Mouse (Mus musculus) cerebellum, postnatal 25 days (tissue): ENCODE results near the gene Atoh8.

Experiments used
- DNase-seq, 2 experiments: peaks; one replicate each; pipeline ENCODE4 v3.0.0; 2021; ENCODE audit warnings: mixed read lengths in 2 of 2

Atoh8 gene

DNA sequence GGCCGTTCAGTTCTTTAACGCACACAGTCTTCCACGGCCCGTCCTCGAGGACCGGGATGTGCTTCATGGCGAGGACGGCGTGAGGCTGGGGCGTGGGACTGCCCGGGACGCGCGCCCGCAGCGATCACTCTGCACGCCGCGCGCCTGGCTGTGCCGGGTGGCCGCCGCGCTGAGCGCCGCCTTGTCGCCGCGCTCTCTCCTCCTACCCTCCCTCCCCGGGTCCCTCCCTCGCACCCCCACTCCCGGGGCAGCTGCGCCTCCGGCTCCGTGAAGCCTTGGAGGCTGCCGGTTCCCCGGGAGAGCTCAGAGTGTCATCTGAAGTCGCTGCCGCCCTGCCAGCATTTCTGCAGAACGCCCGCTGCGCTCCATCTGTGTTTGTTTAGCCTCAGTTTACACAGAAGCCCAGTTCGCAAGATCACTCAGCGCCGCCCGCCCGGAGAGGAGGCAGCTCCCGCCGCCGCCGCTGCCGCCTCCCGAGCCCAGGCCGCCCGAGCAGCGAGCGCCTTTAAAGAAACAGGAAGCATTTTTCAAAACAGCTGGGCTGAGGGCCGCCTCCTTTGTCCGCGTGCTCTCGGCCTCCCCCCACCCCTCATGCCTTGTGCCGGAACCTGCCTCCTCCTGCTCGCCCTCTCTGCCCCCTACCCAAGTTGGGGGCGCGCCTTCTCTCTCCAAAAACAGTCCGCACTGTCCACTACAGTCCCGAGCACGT is at the start of gene Atoh8:
TSS of gene Atoh8 (minus strand) at position 480 of the 709 bp plus-strand sequence.
- peak; percentile 85 for DNase-seq

- DNase-seq = peak; percentile 38 to 71
Observed at GRCm38 (mm10) chr6:72283914-72284313, 48.5 kb upstream of the Atoh8 start.

- no peak for DNase-seq
Observed at GRCm38 (mm10) chr6:72280410-72280998, 45.1 kb upstream of the Atoh8 start.

DNA sequence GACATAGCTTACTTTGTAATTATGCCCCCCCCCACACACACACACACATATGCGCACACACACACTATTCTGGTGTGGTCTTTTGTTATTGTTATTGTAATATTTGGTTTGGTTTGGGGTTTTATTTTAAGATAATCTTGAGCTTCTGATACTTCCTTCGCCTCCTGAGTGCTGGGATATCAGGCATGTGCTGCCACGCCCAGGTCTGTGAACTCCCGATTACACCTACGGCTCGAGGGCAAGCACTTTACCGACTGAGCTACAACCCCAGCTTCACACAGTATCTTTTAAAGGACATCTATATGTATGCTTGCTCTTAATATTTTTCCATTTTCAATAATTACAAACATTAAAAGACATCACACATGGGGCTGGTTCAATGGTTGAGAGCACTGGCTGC is 44.1 kb upstream of the Atoh8 start:
- no peak for DNase-seq

DNA sequence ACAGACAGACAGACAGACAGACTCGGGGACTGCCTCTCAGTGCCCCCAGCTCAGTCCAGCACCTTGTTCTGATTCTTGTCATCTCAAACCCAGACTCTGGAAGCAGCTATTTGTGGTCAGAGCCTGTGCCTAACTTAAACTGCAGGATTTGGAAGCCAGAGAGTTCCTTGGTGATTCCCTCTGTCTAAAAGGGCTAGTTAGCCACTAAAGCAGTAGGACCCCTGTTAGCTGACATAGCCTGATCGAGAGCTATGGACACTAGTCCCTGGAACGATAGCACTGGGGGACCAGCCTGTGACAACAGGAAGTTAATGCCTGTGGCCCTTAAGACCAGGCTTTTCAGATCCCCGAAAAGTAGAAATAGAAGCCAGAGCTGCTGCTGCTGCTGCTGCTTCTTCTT is 43.5 kb upstream of the Atoh8 start:
- DNase-seq = no peak

- DNase-seq = peak in 1 of 2 experiments; percentile 3
Observed at GRCm38 (mm10) chr6:72277508-72278166, 42.3 kb upstream of the Atoh8 start.

- no peak for DNase-seq
Observed at GRCm38 (mm10) chr6:72276972-72277441, 41.6 kb upstream of the Atoh8 start.

GRCm38 (mm10) chr6:72276141-72276540 is 40.8 kb upstream of the Atoh8 start:
- peak in 1 of 2 experiments; percentile 3 for DNase-seq

DNA sequence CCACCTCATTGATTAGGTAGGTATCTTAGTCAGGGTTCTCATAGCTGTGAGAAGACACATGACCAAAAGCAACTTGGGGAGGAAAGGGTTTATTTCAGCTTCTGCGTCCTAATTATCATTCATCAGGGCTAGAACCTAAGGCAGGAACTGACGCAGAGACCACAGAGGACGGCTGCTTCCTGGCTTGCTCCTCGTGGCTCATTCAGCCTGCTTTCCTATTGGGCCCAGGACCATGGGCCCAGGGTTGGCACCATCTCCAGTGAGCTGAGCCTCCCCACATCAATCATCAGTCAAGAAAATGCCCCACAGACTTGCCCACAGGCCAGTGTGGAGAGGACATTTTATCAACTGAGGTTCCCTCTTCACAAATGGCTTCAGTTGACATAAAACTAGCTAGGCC is 40.1 kb upstream of the Atoh8 start:
- no peak for DNase-seq

DNA sequence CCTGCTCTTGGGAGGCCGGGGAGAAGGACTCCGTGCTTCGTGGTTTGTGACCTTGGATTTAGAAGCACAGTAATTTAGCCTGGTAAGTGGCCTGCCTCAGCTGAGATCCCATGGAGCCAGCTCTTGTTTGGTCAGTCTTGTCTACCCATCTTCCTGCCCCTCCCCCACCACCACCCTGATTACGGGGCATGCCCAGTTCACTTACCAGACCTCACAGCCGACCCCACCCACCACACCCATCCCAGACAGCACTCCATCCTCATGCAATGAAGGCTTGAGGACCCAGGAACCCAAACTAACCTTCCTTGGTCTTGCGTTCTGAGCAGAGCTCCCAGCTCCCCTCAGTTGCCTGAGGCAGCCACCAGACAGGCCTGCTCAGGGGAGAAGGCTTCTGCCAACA is 37.8 kb upstream of the Atoh8 start:
- no peak for DNase-seq

DNA sequence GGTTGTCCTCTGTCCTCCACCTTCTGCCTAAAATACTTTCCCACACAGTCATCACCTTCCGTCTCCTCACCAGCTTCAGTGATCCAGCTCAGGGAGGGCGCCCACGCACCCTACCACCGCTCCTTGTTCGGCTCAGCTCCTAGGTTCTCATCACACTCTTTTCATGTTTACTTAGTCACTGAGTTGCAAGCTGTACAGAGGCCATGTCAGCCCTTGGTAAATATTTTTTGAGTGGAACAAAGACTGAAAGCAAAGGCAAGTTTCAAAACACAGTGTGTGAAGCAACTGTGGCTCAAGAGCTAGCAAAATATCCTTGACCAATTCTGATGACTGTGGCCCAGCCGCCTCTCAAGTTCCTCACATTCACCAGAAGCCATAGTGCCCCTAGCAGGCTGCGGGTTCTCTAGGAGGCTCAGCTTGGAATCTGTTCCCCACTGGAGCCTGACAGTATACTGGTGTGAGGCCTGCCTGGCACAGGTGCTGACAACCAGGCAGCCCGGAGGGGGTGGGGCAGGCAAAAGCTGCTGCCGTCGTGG is 36.9 kb upstream of the Atoh8 start:
- peak in 1 of 2 experiments; percentile 10 for DNase-seq

GRCm38 (mm10) chr6:72270952-72271519 is 35.7 kb upstream of the Atoh8 start:
- DNase-seq = peak; percentile 87 to 91

DNA sequence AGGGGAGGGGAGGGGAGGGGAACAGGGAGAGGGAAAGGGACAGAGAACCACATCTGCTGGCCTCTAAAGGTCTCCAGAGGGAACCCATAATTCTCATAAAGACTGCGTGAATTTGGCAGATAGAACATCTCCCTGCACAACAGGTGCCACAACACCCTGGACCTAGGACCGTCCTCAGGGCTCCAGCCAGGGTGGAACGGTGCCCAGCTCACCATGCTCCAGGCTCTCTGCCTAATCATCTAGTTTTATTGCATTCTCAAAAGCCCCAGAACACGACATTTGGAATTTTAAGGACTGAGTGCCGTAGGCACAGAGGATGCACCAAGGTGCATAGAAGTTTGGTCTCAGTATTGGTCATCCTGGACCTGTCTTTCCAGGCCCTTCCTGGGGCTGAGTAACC is 34.9 kb upstream of the Atoh8 start:
- peak; percentile 45 to 52 for DNase-seq

GRCm38 (mm10) chr6:72268149-72268847 is 32.9 kb upstream of the Atoh8 start:
- no peak for DNase-seq

DNA sequence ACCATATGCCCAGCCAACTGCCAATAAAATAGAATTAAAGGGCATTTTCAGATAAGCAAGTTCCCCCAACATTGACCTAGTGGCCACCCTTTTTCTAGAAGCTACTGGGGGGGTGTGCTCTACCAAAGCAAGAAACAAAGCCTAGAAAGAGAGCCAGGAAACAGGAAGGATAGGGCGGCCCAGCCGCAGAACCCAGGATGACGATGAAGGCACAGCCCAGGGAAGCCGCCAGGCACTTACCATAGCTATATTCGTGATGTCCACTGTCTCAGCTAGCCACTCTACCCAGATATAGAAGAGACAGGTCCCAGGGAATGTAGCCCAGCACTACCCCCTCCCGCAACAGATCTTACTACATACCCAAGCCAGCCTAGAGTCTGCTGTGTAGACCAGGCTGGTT is 30.3 kb upstream of the Atoh8 start:
- DNase-seq = no peak

DNA sequence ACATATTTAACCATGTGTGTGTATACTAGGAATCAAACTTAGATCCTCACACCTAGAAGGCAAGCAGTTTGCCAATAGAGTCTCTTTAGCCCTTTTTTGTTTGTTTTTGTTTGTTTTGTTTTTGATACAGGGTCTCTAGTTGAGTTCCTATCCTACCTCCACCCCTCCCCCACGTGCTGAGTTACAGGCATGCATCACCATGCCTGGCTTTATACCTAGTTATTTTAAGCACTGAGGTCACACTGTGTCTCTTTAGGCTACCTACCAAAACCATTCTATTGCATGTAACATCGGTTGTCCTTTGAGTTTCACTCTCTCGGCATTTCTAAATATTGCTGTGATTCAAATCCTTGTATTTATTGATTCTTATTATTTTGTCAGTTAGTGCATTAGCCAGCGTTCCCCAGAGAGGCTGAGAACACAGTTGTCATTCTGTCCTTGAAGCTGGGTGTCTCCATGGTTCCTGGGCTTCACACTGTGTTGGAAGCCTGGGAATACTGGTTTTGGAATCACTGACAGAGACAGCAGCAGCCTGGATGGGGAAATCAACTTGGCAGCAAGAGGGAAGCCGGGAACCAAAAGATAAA is 28.4 kb upstream of the Atoh8 start:
- DNase-seq = peak in 1 of 2 experiments; percentile 34

GRCm38 (mm10) chr6:72261683-72262320 is 26.4 kb upstream of the Atoh8 start:
- DNase-seq = no peak

DNA sequence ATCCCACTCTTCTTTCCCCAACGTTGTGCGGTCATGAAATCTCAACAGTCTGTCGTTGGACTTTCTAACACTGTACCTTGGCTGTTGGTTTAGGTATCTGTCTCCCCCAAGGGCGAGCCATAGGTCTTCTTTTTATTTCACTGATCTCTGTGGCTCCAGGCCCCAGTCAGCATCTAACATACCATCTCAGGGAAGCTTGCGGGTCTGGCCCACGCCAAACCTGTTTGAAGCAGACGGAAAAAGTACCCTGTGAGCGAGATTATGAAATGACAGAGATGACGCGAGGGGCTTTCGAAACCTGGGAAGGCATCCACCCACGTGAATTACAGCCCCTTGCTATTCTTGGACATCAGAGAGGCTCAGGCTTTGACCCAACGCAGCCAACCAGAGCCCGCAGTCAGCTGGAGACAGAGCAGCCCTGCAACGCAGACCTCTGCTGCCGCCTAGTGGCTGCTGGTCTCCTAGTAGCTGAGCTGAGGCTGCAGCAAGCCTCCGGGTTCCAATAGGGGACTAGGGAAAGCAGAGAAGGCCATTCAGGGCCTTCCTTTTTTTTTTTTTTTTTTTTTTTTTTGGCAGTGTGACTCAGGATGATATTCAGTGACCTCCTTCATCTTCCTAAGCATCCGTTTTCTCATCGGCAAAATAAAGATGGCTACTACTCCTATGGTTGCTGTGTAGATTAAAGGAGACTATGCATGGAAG is 25.8 kb upstream of the Atoh8 start:
- peak; percentile 96 to 99 for DNase-seq

DNA sequence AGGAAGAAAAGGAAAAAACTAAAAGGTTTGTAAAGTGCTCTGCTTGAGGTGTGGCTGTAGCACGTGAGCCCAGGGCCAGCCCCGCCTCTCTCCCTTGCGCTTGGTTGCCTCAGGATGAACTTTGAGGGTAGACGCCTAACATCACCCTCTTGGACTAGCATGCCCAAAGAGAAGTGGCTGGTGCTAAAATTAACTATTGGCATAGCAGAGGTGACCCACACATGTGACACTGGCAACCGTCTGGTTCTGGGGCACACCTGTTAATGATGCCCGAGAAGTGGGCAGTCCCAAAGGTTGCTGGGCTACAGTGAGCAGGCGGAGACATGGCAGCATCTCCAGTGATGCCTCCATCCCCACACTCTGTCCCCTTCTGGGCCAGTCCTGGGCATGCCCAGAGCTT is 24.1 kb upstream of the Atoh8 start:
- no peak for DNase-seq

GRCm38 (mm10) chr6:72255294-72255693 is 19.9 kb upstream of the Atoh8 start:
- peak; percentile 82 to 88 for DNase-seq

DNA sequence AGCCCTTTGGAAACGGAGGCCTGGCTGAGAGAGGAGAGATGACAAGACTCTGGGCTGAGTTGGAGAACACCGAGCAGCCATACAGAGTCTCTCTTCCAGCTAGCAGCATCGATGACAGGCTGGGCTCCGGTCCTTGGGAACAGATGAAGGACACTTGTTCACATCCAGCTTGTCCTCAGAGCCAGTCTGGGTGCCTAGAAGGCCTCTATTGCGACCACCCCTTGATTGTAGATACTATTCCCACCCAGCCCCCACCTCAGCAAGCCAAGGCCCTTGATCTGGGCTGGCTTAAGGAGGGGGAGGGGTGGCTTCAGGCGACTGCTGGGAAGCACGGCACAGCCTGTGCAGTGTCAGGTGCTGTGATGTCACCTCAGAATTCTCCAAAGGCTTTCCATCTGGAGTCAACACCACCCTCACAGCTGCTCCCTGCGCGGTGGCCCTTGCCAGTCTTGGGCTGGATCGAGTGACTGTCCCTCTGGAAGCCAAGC is 19.3 kb upstream of the Atoh8 start:
- DNase-seq = no peak
